12 mouse cellular contexts compared by ENCODE assay signal in the genomic region with DNA sequence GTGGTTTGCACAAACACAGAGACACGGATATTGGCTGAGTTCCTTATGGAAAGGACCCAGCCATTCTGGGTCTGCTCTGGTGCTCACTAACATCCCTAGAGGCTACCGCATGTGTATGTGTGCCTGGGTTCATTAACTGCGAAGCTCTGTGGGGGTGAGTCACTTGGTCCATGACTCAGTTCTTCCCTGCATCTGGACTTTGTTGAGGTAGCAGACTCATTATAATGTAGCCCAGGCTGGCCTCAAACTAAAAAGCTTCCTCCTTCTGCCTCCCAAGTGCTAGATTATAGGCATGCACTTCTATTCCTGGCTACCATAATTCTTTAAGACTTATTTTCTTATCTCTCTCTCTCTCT. TPM values are rescaled to one million over a fixed set of nuclear protein-coding genes. Genes with fewer than 3 reads are reported as not detected.
"Had no signal": no experiment of that assay in that cellular context is flagged by ENCODE, and none has a peak within 500 bp of the region (broad histone marks: within the 10 kb centered on the region; RNA-seq: fewer than 3 reads in every experiment).

No protein-coding gene starts in this region.

- DNase-seq: kidney, postnatal 36 days; left cerebral cortex, postnatal 4 days; lung, adult 18-20 months; lung, postnatal 36 days; right cerebral cortex, adult 18-20 months; right cerebral cortex, postnatal 25 days; thymus, adult 18-20 months; thymus, postnatal 25 days had no signal

- H3K27ac ChIP-seq: limb, embryonic 13.5 days; liver, embryonic 14.5 days; midbrain, embryonic 13.5 days had no signal

- H3K36me3 ChIP-seq: limb, embryonic 13.5 days; midbrain, embryonic 13.5 days had no signal

- H3K4me3 ChIP-seq: limb, embryonic 13.5 days; midbrain, embryonic 13.5 days had no signal

- H3K9ac ChIP-seq: limb, embryonic 13.5 days; liver, embryonic 14.5 days; midbrain, embryonic 13.5 days had no signal

- H3K4me1 ChIP-seq: midbrain, embryonic 13.5 days had no signal

- ATAC-seq: midbrain, embryonic 13.5 days had no signal

- H3K9me3 ChIP-seq: limb, embryonic 13.5 days; midbrain, embryonic 13.5 days had no signal

- H3K27me3 ChIP-seq: limb, embryonic 13.5 days; midbrain, embryonic 13.5 days had no signal

- H3K4me2 ChIP-seq: limb, embryonic 13.5 days; midbrain, embryonic 13.5 days had no signal

RNA-seq across cellular contexts. Expression of a gene that starts 50.7 kb away (rescaled TPM):
- polyA plus RNA-seq: liver, adult 2 months had no signal
